Comparison of ENCODE assay signal across 12 mouse cellular contexts in genomic region chr3:88615117-88615516, GRCm38 (mm10). TPM values are rescaled to one million over a fixed set of nuclear protein-coding genes. Genes with fewer than 3 reads are reported as not detected.
DNase-seq lines count a peak whose midpoint lies in the region; ATAC-seq and TF ChIP-seq lines count a peak whose summit lies in the region.
"Had no signal": no experiment of that assay in that cellular context is flagged by ENCODE, and none has a peak within 500 bp of the region (broad histone marks: within the 10 kb centered on the region; RNA-seq: fewer than 3 reads in every experiment).

No protein-coding gene starts in this region.

- no peaks in the 10 kb centered on the region for H3K27me3 ChIP-seq in heart, embryonic 13.5 days (replicated peaks)
- no peaks in the 10 kb centered on the region for H3K27me3 ChIP-seq in lung, postnatal 0 days (replicated peaks; ENCODE audit: insufficient read depth, low read length)
- H3K27me3 ChIP-seq: liver, embryonic 12.5 days had no signal

- DNase-seq in heart, adult 18-20 months, result no peak
- DNase-seq in brain, adult 2 months (ENCODE audit: low read depth, low spot score), result peak; percentile 63
- peak; percentile 66 to 80 for DNase-seq in kidney, adult 8-10 months
- DNase-seq in lung, postnatal 0 days (ENCODE audit: low spot score), result peak; percentile 84
- DNase-seq in liver, result no peak
- DNase-seq in layer of hippocampus, adult 2 months (ENCODE audit: low spot score in 2 of 2), result no peak
- DNase-seq in layer of hippocampus, adult 8-10 months (ENCODE audit: low spot score in 2 of 2), result no peak
- DNase-seq: adrenal gland, postnatal 14 days; thymus, postnatal 25 days had no signal

- peak overlapping the region; percentile 74; the same call in 1 of the 2 replicates for H3K27ac ChIP-seq in heart, embryonic 13.5 days (replicated peaks)
- peak overlapping the region; percentile 57; the same call in 1 of the 2 replicates for H3K27ac ChIP-seq in lung, postnatal 0 days (ENCODE audit: low read length)
- H3K27ac ChIP-seq in layer of hippocampus, adult 2 months, result no peak overlapping the region
- H3K27ac ChIP-seq: liver, embryonic 12.5 days had no signal

- peaks cover 57% of the 10 kb centered on the region for H3K4me1 ChIP-seq in heart, embryonic 13.5 days
- H3K4me1 ChIP-seq in lung, postnatal 0 days (ENCODE audit: insufficient read depth, low read depth, low read length), result peaks cover 9% of the 10 kb centered on the region

- whole genome bisulfite sequencing in heart, embryonic 13.5 days, result 77% methylated on average over 5 of the region's 5 CpGs
- 60% methylated on average over 5 of the region's 5 CpGs for WGBS in lung, postnatal 0 days

- no peaks in the 10 kb centered on the region for H3K36me3 ChIP-seq in heart, embryonic 13.5 days
- no peaks in the 10 kb centered on the region; the same call in 1 of the 2 replicates for H3K36me3 ChIP-seq in lung, postnatal 0 days (ENCODE audit: insufficient read depth, low read length)
- H3K36me3 ChIP-seq: liver, embryonic 12.5 days had no signal

- TF ChIP-seq EP300 in lung, postnatal 0 days (IDR thresholded peaks at IDR 0.05), result no peak

- H3K4me2 ChIP-seq in heart, embryonic 13.5 days, result no peak overlapping the region
- H3K4me2 ChIP-seq in lung, postnatal 0 days (replicated peaks; ENCODE audit: low read depth, low read length), result no peak overlapping the region
- H3K4me2 ChIP-seq: liver, embryonic 12.5 days had no signal

- no peaks in the 10 kb centered on the region for H3K9me3 ChIP-seq in heart, embryonic 13.5 days
- no peaks in the 10 kb centered on the region for H3K9me3 ChIP-seq in lung, postnatal 0 days (ENCODE audit: low read length)
- H3K9me3 ChIP-seq: liver, embryonic 12.5 days had no signal

- ATAC-seq in heart, embryonic 13.5 days (ENCODE audit: extremely low read depth, insufficient number of reproducible peaks, low FRiP score, low TSS enrichment), result no peak
- peak; percentile 81 for ATAC-seq in lung, postnatal 0 days
- ATAC-seq: liver, embryonic 12.5 days had no signal

- H3K4me3 ChIP-seq in heart, embryonic 13.5 days, result no peak overlapping the region
- H3K4me3 ChIP-seq in lung, postnatal 0 days (ENCODE audit: low read depth, low read length), result no peak overlapping the region
- H3K4me3 ChIP-seq in layer of hippocampus, adult 2 months, result no peak overlapping the region
- H3K4me3 ChIP-seq: liver, embryonic 12.5 days had no signal

- H3K9ac ChIP-seq in heart, embryonic 13.5 days, result peak overlapping the region; percentile 40; the same call in 1 of the 2 replicates
- no peak overlapping the region for H3K9ac ChIP-seq in lung, postnatal 0 days (replicated peaks; ENCODE audit: low read depth)
- H3K9ac ChIP-seq: liver, embryonic 12.5 days had no signal

- no peak for TF ChIP-seq CTCF in lung, postnatal 0 days (IDR thresholded peaks at IDR 0.05)
- no peak for TF ChIP-seq CTCF in layer of hippocampus, adult 2 months (conservative IDR thresholded peaks at IDR 0.05)

RNA-seq across cellular contexts. Expression of gene Arhgef2, which starts 9.4 kb away (rescaled TPM):
- 73.1 and 73.4 TPM in 2 replicates for polyA plus RNA-seq in heart, embryonic 13.5 days (2015; fragmentation: Nextera tagmentation; extraction: Ambion mirVana)
- total RNA-seq in heart, adult 18-20 months (2021), result 10 to 100 TPM; 32.3 to 32.9 TPM
- polyA plus RNA-seq in lung, postnatal 0 days (2015; fragmentation: Nextera tagmentation; extraction: Ambion mirVana), result 170 and 229 TPM in 2 replicates
- total RNA-seq in layer of hippocampus, adult 2 months (2021), result 100 to 1,000 TPM; 268 to 283 TPM
- 100 to 1,000 TPM; 210 to 272 (median 257) TPM for total RNA-seq in layer of hippocampus, adult 8-10 months (2022)

RNA-seq across cellular contexts. Expression of gene Rxfp4, which starts 37.8 kb away (rescaled TPM):
- polyA plus RNA-seq in heart, embryonic 13.5 days (2015; fragmentation: Nextera tagmentation; extraction: Ambion mirVana), result not detected in 2 replicates
- not detected for total RNA-seq in heart, adult 18-20 months (2021)
- 0.61 and 0.92 TPM in 2 replicates for polyA plus RNA-seq in lung, postnatal 0 days (2015; fragmentation: Nextera tagmentation; extraction: Ambion mirVana)
- not detected for total RNA-seq in layer of hippocampus, adult 2 months (2021)
- total RNA-seq in layer of hippocampus, adult 8-10 months (2022), result not detected
- total RNA-seq: adrenal gland, postnatal 14 days; gastrocnemius, adult 18-20 months had no signal
- polyA plus RNA-seq: liver, embryonic 12.5 days had no signal

RNA-seq across cellular contexts. Expression of gene Ssr2, which starts 39.4 kb away (rescaled TPM):
- polyA plus RNA-seq in heart, embryonic 13.5 days (2015; fragmentation: Nextera tagmentation; extraction: Ambion mirVana), result 173 and 202 TPM in 2 replicates
- 10 to 100 TPM; 60.8 to 65.5 TPM for total RNA-seq in heart, adult 18-20 months (2021)
- polyA plus RNA-seq in lung, postnatal 0 days (2015; fragmentation: Nextera tagmentation; extraction: Ambion mirVana), result 306 and 384 TPM in 2 replicates
- 10 to 100 TPM; 86.8 to 91.6 TPM for total RNA-seq in layer of hippocampus, adult 2 months (2021)
- total RNA-seq in layer of hippocampus, adult 8-10 months (2022), result 10 to 100 TPM; 86.4 to 96.0 (median 90.1) TPM

Comparison
In these comparisons a context has a peak if more than half of its experiments do, and no peak if none do; other contexts are left out.
1. DNase-seq: peak in brain, adult 2 months (single experiment), kidney, adult 8-10 months (2 of 2) and lung, postnatal 0 days (single experiment); none in heart, adult 18-20 months (0 of 2), liver (single experiment), layer of hippocampus, adult 2 months (0 of 2) and layer of hippocampus, adult 8-10 months (0 of 2).
2. RNA of gene Arhgef2, which starts 9.4 kb away (total RNA-seq): 268 to 283 TPM in layer of hippocampus, adult 2 months and 210 to 272 TPM in layer of hippocampus, adult 8-10 months; 32.3 to 32.9 TPM in heart, adult 18-20 months; every median in the first group is over 4 times any median in the second.